27 mouse cellular contexts compared by ENCODE assay signal in the genomic region with DNA sequence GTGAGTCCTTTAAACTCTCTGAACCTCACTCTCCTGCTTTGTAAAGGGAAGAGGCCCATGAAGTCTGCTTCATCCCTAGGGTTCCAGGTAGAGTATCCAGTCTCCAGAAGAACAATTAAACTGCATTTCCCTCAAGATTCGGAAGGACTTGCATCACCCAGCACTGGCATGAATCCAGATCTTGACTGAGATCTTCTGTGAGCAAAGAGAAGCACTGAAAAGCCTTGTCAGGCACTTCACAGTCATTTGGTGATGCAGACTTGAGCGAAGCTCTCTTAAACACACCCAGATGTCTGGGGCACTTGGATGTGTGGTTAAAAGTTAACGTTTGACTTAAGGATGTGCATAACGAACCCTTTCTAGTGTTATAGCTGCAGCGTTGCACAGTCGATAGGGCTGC.
DNase-seq lines count a peak whose midpoint lies in the region; ATAC-seq and TF ChIP-seq lines count a peak whose summit lies in the region.
"Had no signal": no experiment of that assay in that cellular context is flagged by ENCODE, and none has a peak within 500 bp of the region (broad histone marks: within the 10 kb centered on the region; RNA-seq: fewer than 3 reads in every experiment).

No protein-coding gene starts in this region.

- H3K4me3 ChIP-seq in intestine, embryonic 16.5 days (ENCODE audit: low read length): no peak overlapping the region
- no peak overlapping the region for H3K4me3 ChIP-seq in intestine, postnatal 0 days (ENCODE audit: low read depth, low read length)
- H3K4me3 ChIP-seq in lung, embryonic 15.5 days: no peak overlapping the region
- H3K4me3 ChIP-seq: erythroblast, embryonic 14.5 days; gastrocnemius, adult 2 months; hindbrain, embryonic 10.5 days; hindbrain, embryonic 15.5 days; limb, embryonic 12.5 days; liver, embryonic 15.5 days; neural tube, embryonic 15.5 days had no signal

- TF ChIP-seq CTCF in intestine, postnatal 0 days (IDR thresholded peaks at IDR 0.05; ENCODE audit: low read depth): no peak

- no peak; the same call in 1 of the 2 replicates for ATAC-seq in intestine, embryonic 16.5 days
- no peak for ATAC-seq in intestine, postnatal 0 days
- ATAC-seq in lung, embryonic 15.5 days (ENCODE audit: borderline replicate concordance, extremely low read depth, low FRiP score, low TSS enrichment): no peak
- ATAC-seq: forebrain, embryonic 16.5 days; inflammation-experienced regulatory T-cells, adult 6 months; Patski had no signal

- intact Hi-C loops in left cerebral cortex, postnatal 25 days (cut with DNase I): no loop called here

- no peak overlapping the region for H3K9ac ChIP-seq in intestine, embryonic 16.5 days (ENCODE audit: low read depth, low read length)
- no peak overlapping the region for H3K9ac ChIP-seq in intestine, postnatal 0 days (ENCODE audit: low read depth, low read length)
- H3K9ac ChIP-seq in lung, embryonic 15.5 days: no peak overlapping the region
- H3K9ac ChIP-seq: hindbrain, embryonic 15.5 days; limb, embryonic 12.5 days; liver, embryonic 15.5 days; neural tube, embryonic 15.5 days had no signal

- no peaks in the 10 kb centered on the region for H3K9me3 ChIP-seq in intestine, embryonic 16.5 days (ENCODE audit: control insufficient read depth, low read length)
- no peaks in the 10 kb centered on the region for H3K9me3 ChIP-seq in intestine, postnatal 0 days (ENCODE audit: control insufficient read depth)
- H3K9me3 ChIP-seq in lung, embryonic 15.5 days: no peaks in the 10 kb centered on the region
- H3K9me3 ChIP-seq: hindbrain, embryonic 10.5 days; hindbrain, embryonic 15.5 days; limb, embryonic 12.5 days; liver, embryonic 15.5 days; neural tube, embryonic 15.5 days had no signal

- no peaks in the 10 kb centered on the region for H3K4me1 ChIP-seq in intestine, embryonic 16.5 days (ENCODE audit: control insufficient read depth, insufficient read depth, low read length)
- no peaks in the 10 kb centered on the region for H3K4me1 ChIP-seq in intestine, postnatal 0 days (replicated peaks; ENCODE audit: control insufficient read depth, insufficient read depth, low read length)
- peaks cover 22% of the 10 kb centered on the region for H3K4me1 ChIP-seq in lung, embryonic 15.5 days
- H3K4me1 ChIP-seq: hindbrain, embryonic 10.5 days; limb, embryonic 12.5 days; liver, embryonic 15.5 days; neural tube, embryonic 15.5 days had no signal

- WGBS in intestine, embryonic 16.5 days: 47% methylated on average over 6 of the region's 6 CpGs
- 37% methylated on average over 6 of the region's 6 CpGs for WGBS in intestine, postnatal 0 days
- WGBS in lung, embryonic 15.5 days: 42% methylated on average over 6 of the region's 6 CpGs

- H3K36me3 ChIP-seq in intestine, embryonic 16.5 days (ENCODE audit: control insufficient read depth, insufficient read depth, low read length): no peaks in the 10 kb centered on the region
- no peaks in the 10 kb centered on the region for H3K36me3 ChIP-seq in intestine, postnatal 0 days (ENCODE audit: control insufficient read depth, insufficient read depth)
- no peaks in the 10 kb centered on the region for H3K36me3 ChIP-seq in lung, embryonic 15.5 days
- H3K36me3 ChIP-seq: hindbrain, embryonic 10.5 days; hindbrain, embryonic 15.5 days; limb, embryonic 12.5 days; liver, embryonic 15.5 days; neural tube, embryonic 15.5 days had no signal

- no peaks in the 10 kb centered on the region for H3K27me3 ChIP-seq in intestine, embryonic 16.5 days (replicated peaks; ENCODE audit: control insufficient read depth, insufficient read depth, low read length)
- H3K27me3 ChIP-seq in intestine, postnatal 0 days (replicated peaks; ENCODE audit: control insufficient read depth, insufficient read depth, low read length): no peaks in the 10 kb centered on the region
- H3K27me3 ChIP-seq in lung, embryonic 15.5 days: no peaks in the 10 kb centered on the region
- H3K27me3 ChIP-seq: hindbrain, embryonic 15.5 days; limb, embryonic 12.5 days; liver, embryonic 15.5 days; neural tube, embryonic 15.5 days; Patski had no signal

- peak; percentile 21 for DNase-seq in lung, postnatal 25 days (ENCODE audit: low spot score)
- DNase-seq in left cerebral cortex, postnatal 25 days (ENCODE audit: low spot score in 2 of 2): no peak
- DNase-seq in thymus, postnatal 14 days: no peak
- DNase-seq in kidney, adult 18-20 months: no peak
- DNase-seq: adrenal gland, postnatal 25 days; cerebellum, adult 18-20 months; cerebellum, postnatal 14 days; gastrocnemius, adult 2 months; heart, postnatal 14 days; kidney, postnatal 14 days; layer of hippocampus, adult 9-11 months; midbrain, embryonic 14.5 days; retina, postnatal 1 day; right cerebral cortex, postnatal 14 days; thymus, postnatal 36 days had no signal

- H3K4me2 ChIP-seq in intestine, embryonic 16.5 days (ENCODE audit: low read depth, low read length): no peak overlapping the region
- no peak overlapping the region for H3K4me2 ChIP-seq in intestine, postnatal 0 days (replicated peaks; ENCODE audit: low read depth)
- H3K4me2 ChIP-seq in lung, embryonic 15.5 days: no peak overlapping the region
- H3K4me2 ChIP-seq: hindbrain, embryonic 15.5 days; limb, embryonic 12.5 days; liver, embryonic 15.5 days; neural tube, embryonic 15.5 days had no signal

- H3K27ac ChIP-seq in intestine, embryonic 16.5 days (ENCODE audit: low read length): peak overlapping the region; percentile 17; the same call in 1 of the 2 replicates
- no peak overlapping the region for H3K27ac ChIP-seq in intestine, postnatal 0 days (ENCODE audit: low read depth, low read length)
- H3K27ac ChIP-seq in lung, embryonic 15.5 days: 0 out of 2 replicates have a peak overlapping the region, but pooled peaks have one; percentile 4
- H3K27ac ChIP-seq: gastrocnemius, adult 2 months; hindbrain, embryonic 10.5 days; hindbrain, embryonic 15.5 days; limb, embryonic 12.5 days; liver, embryonic 15.5 days; neural tube, embryonic 15.5 days had no signal
